Mouse (Mus musculus) ES-Bruce4 (cell line): ENCODE measurements around the gene Cyp4f13. TPM values are rescaled to one million over a fixed set of nuclear protein-coding genes. Genes with fewer than 3 reads are reported as not detected.

Experiments
- H3K27ac ChIP-seq: 2 replicates; pipeline ENCODE4 v1.5.1; 2012; ENCODE audit warnings: low read length, inconsistent platforms; ENCODE audit not compliant: insufficient read depth
- H3K27me3 ChIP-seq: 2 replicates; pipeline ENCODE4 v1.6.1; 2012; ENCODE audit warnings: mild to moderate bottlenecking, low read length, inconsistent platforms; ENCODE audit not compliant: control insufficient read depth, poor library complexity, insufficient read depth, severe bottlenecking
- H3K36me3 ChIP-seq: 2 replicates; pipeline ENCODE4 v1.6.1; 2012; ENCODE audit warnings: inconsistent platforms, mild to moderate bottlenecking, low read length, moderate library complexity; ENCODE audit not compliant: control insufficient read depth, poor library complexity, insufficient read depth, severe bottlenecking
- H3K4me1 ChIP-seq: one replicate; pipeline ENCODE4 v1.8.1; 2011; ENCODE audit warnings: low read length; ENCODE audit not compliant: control insufficient read depth, insufficient read depth
- H3K4me3 ChIP-seq: 2 replicates; pipeline ENCODE4 v1.5.1; 2011; ENCODE audit warnings: low read depth, mild to moderate bottlenecking, low read length
- H3K9ac ChIP-seq: 2 replicates; pipeline ENCODE4 v1.6.1; 2012; ENCODE audit warnings: low read depth, mild to moderate bottlenecking, inconsistent platforms; ENCODE audit not compliant: poor library complexity, severe bottlenecking
- H3K9me3 ChIP-seq: replicated peaks from 2 replicates; pipeline ENCODE4 v1.6.1; 2012; ENCODE audit warnings: mild to moderate bottlenecking, low read length, inconsistent platforms; ENCODE audit not compliant: control insufficient read depth, poor library complexity, insufficient read depth, severe bottlenecking
- CTCF ChIP-seq: IDR thresholded peaks from one replicate; pipeline ENCODE4 v1.8.1; 2011; ENCODE audit warnings: low read depth, low read length
- EP300 ChIP-seq: IDR thresholded peaks from 2 replicates; pipeline ENCODE4 v1.6.1; 2011; ENCODE audit warnings: low read depth, low read length; ENCODE audit not compliant: insufficient read depth
- POLR2A ChIP-seq: IDR thresholded peaks from one replicate; pipeline ENCODE4 v1.8.1; 2011; ENCODE audit warnings: low read length; ENCODE audit not compliant: insufficient read depth
- polyA plus RNA-seq: library from polyadenylated mRNA; stranded (reverse); fragments of >200 nt; gene quantifications from 2 replicates; pipeline ENCODE4 v1.2.4, GENCODE M21; 2011; ENCODE audit warnings: low read depth; ENCODE audit not compliant: missing spikeins, insufficient read depth, insufficient read length

Gene Cyp4f13
- polyA plus RNA-seq, 1 experiment, result 18.8 TPM

GRCm38 (mm10) chr17:32919123-32919522 is 28.1 kb downstream of the Cyp4f13 start:
- H3K27me3 ChIP-seq, result no peaks in the 10 kb centered on the region; the same call in 1 of the 2 replicates

GRCm38 (mm10) chr17:32917131-32917530 is 30.1 kb downstream of the Cyp4f13 start, which contains the start of gene Cyp4f14:
TSS of gene Cyp4f14 (minus strand) at chr17:32917342.
- no peak for TF ChIP-seq CTCF
- no peak for TF ChIP-seq POLR2A
- TF ChIP-seq EP300, result no peak
- no peaks in the 10 kb centered on the region for H3K9me3 ChIP-seq
- H3K4me1 ChIP-seq, result no peaks in the 10 kb centered on the region
- no peak within 1 kb of the TSS for H3K27ac ChIP-seq
- H3K9ac ChIP-seq, result no peak within 1 kb of the TSS
- no peaks in the 10 kb centered on the region; the same call in 1 of the 2 replicates for H3K27me3 ChIP-seq
- no peaks in the 10 kb centered on the region for H3K36me3 ChIP-seq
- no peak within 1 kb of the TSS for H3K4me3 ChIP-seq

More at GRCm38 (mm10) chr17:32919123-32919522, 28.1 kb downstream of the Cyp4f13 start:
- no peak overlapping the region for H3K4me3 ChIP-seq
- no peaks in the 10 kb centered on the region for H3K36me3 ChIP-seq
- TF ChIP-seq CTCF (no peak), EP300 (no peak), POLR2A (no peak)
- no peak overlapping the region for H3K27ac ChIP-seq
- H3K4me1 ChIP-seq, result no peaks in the 10 kb centered on the region
- no peak overlapping the region for H3K9ac ChIP-seq
- no peaks in the 10 kb centered on the region for H3K9me3 ChIP-seq

DNA sequence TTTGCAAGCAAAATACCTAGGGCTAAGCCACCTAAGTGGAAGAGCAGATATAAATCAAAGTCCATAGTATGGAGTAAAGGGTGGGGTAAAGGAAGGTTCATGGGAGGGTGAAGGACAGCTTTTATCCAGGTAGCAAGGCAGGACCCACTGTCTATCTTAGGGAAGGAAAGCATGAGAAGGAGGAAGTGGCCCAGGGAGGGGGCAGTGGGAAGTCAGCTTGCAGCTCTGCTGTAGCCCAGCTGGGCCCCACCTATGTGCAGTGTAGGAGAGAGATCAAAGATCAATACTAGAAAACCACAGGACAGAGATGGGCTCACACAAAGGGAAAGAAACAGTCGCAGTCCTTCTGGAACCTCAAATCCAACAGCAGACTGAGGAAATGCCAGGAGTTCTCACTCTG is 31.1 kb downstream of the Cyp4f13 start:
- no peak overlapping the region for H3K9ac ChIP-seq
- no peaks in the 10 kb centered on the region for H3K36me3 ChIP-seq
- no peaks in the 10 kb centered on the region for H3K4me1 ChIP-seq
- TF ChIP-seq EP300 (no peak), POLR2A (no peak), CTCF (no peak)
- no peak overlapping the region for H3K27ac ChIP-seq
- no peaks in the 10 kb centered on the region for H3K9me3 ChIP-seq
- H3K4me3 ChIP-seq, result no peak overlapping the region
- no peaks in the 10 kb centered on the region; the same call in 1 of the 2 replicates for H3K27me3 ChIP-seq

GRCm38 (mm10) chr17:32906172-32906571 is 41.0 kb downstream of the Cyp4f13 start:
- Histone ChIP-seq H3K4me1 (no peaks in the 10 kb centered on the region), H3K27me3 (no peaks in the 10 kb centered on the region)

GRCm38 (mm10) chr17:32905239-32905638 is 42.0 kb downstream of the Cyp4f13 start:
- Histone ChIP-seq H3K9me3 (no peaks in the 10 kb centered on the region), H3K36me3 (no peaks in the 10 kb centered on the region), H3K27ac (no peak overlapping the region), H3K27me3 (no peaks in the 10 kb centered on the region), H3K9ac (no peak overlapping the region), H3K4me1 (no peaks in the 10 kb centered on the region), H3K4me3 (peak overlapping the region; percentile 33)
- TF ChIP-seq CTCF (peak; percentile 89), POLR2A (no peak)

More at GRCm38 (mm10) chr17:32906172-32906571, 41.0 kb downstream of the Cyp4f13 start:
- H3K4me3 ChIP-seq, result no peak overlapping the region
- no peaks in the 10 kb centered on the region for H3K9me3 ChIP-seq
- H3K36me3 ChIP-seq, result no peaks in the 10 kb centered on the region
- no peak overlapping the region for H3K9ac ChIP-seq
- H3K27ac ChIP-seq, result no peak overlapping the region
- TF ChIP-seq CTCF (no peak), POLR2A (no peak), EP300 (no peak)

DNA sequence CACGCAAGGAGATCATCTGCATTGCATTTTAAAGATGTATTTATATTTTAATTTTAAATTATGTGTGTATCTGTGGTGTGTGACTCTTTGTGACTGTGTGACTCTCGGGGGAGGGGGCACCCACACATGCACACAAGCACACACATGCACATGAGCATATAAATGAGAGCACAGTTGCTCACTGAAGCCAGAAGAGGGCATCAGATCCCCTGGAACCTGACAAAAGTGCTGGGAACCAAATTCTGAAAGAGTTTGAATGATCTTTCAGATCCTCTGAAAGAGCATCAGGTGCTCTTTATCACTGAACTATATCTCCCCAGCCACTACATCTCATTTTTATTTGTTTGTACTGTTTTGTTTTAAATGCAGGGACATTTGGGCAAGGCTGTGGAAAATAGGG is 42.8 kb downstream of the Cyp4f13 start:
- no peak overlapping the region for H3K27ac ChIP-seq
- TF ChIP-seq CTCF (peak; percentile 0), EP300 (no peak)
- no peak overlapping the region for H3K4me3 ChIP-seq
- no peaks in the 10 kb centered on the region for H3K27me3 ChIP-seq
- no peaks in the 10 kb centered on the region for H3K36me3 ChIP-seq
- H3K9me3 ChIP-seq, result no peaks in the 10 kb centered on the region
- H3K9ac ChIP-seq, result no peak overlapping the region
- H3K4me1 ChIP-seq, result no peaks in the 10 kb centered on the region
